Mouse (Mus musculus) embryonic facial prominence, embryonic 14.5 days (tissue): ENCODE results near the gene Rcor1. TPM values are rescaled to one million over a fixed set of nuclear protein-coding genes. Genes with fewer than 3 reads are reported as not detected.

Source experiments
- ATAC-seq: fragments of 200-750 bp; cut with Nextera tagmentation; 2 replicates; pipeline ENCODE4 v1.8.0; 2017; ENCODE audit warnings: low read depth, moderate number of reproducible peaks, moderate TSS enrichment
- DNase-seq: peaks from one replicate; pipeline ENCODE4 v3.0.0-alpha.2; 2015; ENCODE audit warnings: low spot score
- H3K27ac ChIP-seq: fragments of 300-500 bp; sonication (generic); replicated peaks from 2 replicates; pipeline ENCODE4 v1.5.1; 2014; ENCODE audit warnings: low read depth, mild to moderate bottlenecking, low read length, moderate library complexity
- H3K27me3 ChIP-seq: fragments of 300-500 bp; sonication (generic); replicated peaks from 2 replicates; pipeline ENCODE4 v1.6.1; 2014; ENCODE audit warnings: low read length; ENCODE audit not compliant: control insufficient read depth, insufficient read depth
- H3K36me3 ChIP-seq: fragments of 300-500 bp; sonication (generic); 2 replicates; pipeline ENCODE4 v1.6.1; 2014; ENCODE audit warnings: low read length, mixed read lengths; ENCODE audit not compliant: control insufficient read depth, insufficient read depth
- H3K4me1 ChIP-seq: fragments of 300-500 bp; sonication (generic); 2 replicates; pipeline ENCODE4 v1.6.1; 2014; ENCODE audit warnings: antibody characterized with exemption, low read length; ENCODE audit not compliant: control insufficient read depth, insufficient read depth
- H3K4me2 ChIP-seq: fragments of 300-500 bp; sonication (generic); 2 replicates; pipeline ENCODE4 v1.6.1; 2014; ENCODE audit warnings: low read depth, mild to moderate bottlenecking, low read length, moderate library complexity, mixed read lengths
- H3K4me3 ChIP-seq: fragments of 300-500 bp; sonication (generic); 2 replicates; pipeline ENCODE4 v1.5.1; 2014; ENCODE audit warnings: low read depth, mild to moderate bottlenecking, low read length
- H3K9ac ChIP-seq: fragments of 300-500 bp; sonication (generic); 2 replicates; pipeline ENCODE4 v1.6.1; 2014; ENCODE audit warnings: low read depth, mild to moderate bottlenecking, low read length, moderate library complexity, mixed read lengths
- H3K9me3 ChIP-seq: fragments of 300-500 bp; sonication (generic); 2 replicates; pipeline ENCODE4 v1.6.1; 2016; ENCODE audit warnings: low read length; ENCODE audit not compliant: control insufficient read depth
- WGBS: fragments of 180-500 bp; shearing (Covaris S2); extraction: QIAGEN DNeasy Blood & Tissue Kit; methylation state at CpG from one replicate; pipeline ENCODE4 v1.1.7; 2014; 5-methylcytosine and 5-hydroxymethylcytosine counted together
- polyA plus RNA-seq: library from polyadenylated mRNA; unstranded; fragments of >200 nt; fragmentation: Nextera tagmentation; extraction: Ambion mirVana; gene quantifications from 2 replicates; pipeline ENCODE4 v1.2.1, GENCODE M21; 2014

The Rcor1 gene
- polyA plus RNA-seq, 1 experiment from 2014 or later, result 18.0 TPM

DNA sequence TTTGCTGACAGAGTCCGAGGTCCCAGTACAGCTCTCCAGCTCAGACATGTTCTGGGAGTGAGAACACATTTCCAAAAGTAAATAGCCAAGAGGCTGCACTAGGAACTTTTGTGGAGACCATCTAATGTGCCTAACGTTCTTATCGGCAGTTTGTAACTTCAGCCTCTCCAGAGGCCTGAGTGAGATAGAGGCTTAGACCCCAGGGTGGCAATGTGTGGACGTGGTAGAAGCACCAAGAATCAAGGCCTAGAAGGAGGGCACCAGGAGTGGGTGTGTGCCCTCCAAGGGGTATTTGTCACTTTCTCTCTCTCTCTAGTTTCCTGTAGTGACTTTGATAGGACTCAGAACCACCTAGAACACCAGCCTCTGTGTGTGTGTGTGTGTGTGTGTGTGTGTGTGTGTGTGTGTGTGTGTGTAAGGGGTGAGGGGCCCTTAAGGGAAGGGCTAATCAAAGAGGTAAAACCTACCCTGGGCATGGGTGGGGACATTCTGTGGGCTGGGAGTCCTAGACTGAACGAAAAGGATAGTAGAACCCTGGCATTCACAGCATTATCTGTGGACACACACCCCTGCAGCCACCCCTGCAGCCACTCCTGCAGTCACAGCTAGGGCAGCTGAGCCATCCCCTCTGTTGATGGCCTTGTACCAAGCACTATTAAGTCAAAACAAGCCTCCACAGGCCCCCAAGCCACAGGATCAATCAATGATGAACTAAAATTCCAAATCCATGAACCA is 112.4 kb downstream of the Rcor1 start:
- Histone ChIP-seq H3K4me1 (no peaks in the 10 kb centered on the region), H3K27ac (no peak overlapping the region), H3K27me3 (no peaks in the 10 kb centered on the region), H3K4me3 (no peak overlapping the region), H3K4me2 (no peak overlapping the region), H3K9ac (no peak overlapping the region), H3K9me3 (no peaks in the 10 kb centered on the region), H3K36me3 (no peaks in the 10 kb centered on the region)
- ATAC-seq (no peak), DNase-seq (no peak)
- 77% methylated on average over 5 of the region's 5 CpGs for WGBS

DNA sequence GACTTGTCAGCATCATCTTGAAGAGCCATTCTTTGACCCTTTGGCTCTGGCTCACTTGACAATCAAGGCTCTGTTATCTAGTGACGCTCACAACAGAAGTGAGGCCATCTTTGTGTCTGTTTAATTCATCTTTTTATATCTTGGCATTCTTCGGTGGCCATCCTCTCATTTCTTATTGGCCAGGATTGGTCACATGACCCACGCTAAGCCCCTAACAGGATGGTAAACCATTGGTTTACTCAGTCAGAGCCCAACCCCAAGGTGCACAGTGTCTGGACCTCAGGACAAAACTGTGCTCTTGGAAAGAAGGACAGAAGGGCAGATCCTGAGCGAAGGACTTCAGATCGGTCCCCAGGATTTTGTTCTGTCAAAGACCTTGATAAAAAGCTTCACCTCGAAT is 113.4 kb downstream of the Rcor1 start:
- Histone ChIP-seq H3K9me3 (no peaks in the 10 kb centered on the region), H3K36me3 (no peaks in the 10 kb centered on the region), H3K4me2 (no peak overlapping the region), H3K4me1 (no peaks in the 10 kb centered on the region), H3K27ac (no peak overlapping the region), H3K9ac (no peak overlapping the region), H3K27me3 (no peaks in the 10 kb centered on the region), H3K4me3 (no peak overlapping the region)
- WGBS, result 87% methylated on average over 6 of the region's 6 CpGs
- no peak for ATAC-seq
- DNase-seq, result no peak

DNA sequence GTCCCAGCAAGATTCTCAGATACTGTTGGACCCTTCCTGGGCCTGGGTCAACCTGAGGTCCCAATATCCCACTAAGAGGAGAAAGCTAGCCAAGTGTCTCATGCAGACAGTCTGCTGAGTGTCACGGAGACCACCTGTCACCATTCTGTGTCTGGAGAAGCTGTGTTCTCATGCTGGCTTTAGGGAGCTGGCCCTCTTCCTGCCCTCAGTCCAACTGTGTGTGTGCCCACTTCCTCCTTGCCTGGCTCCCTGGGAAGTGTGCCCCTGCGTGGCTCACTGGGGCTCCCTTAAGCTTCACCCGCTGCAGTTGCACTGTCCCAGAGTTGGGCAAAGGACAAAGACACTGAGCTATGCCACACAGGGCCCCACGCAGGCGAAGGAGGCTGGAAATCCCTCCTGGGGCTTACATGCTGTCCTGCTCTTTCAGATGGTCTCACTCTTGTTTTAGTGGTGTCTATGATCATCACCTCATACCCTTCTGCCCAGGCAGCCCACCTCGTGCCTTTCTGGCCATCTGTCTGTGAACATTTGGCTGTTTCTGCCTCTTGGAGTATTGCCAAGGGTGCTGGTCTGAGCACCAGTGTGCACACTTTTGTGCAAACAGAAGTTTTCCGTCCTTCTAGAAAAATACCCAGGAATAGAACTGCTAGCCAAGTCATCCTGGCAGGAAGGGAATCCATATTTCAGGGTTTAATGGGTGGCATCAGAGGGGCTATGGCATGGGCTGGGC is 114.0 kb downstream of the Rcor1 start:
- Histone ChIP-seq H3K9me3 (no peaks in the 10 kb centered on the region), H3K27ac (no peak overlapping the region), H3K36me3 (no peaks in the 10 kb centered on the region), H3K27me3 (no peaks in the 10 kb centered on the region), H3K4me1 (no peaks in the 10 kb centered on the region), H3K4me3 (no peak overlapping the region), H3K4me2 (no peak overlapping the region), H3K9ac (no peak overlapping the region)
- 71% methylated on average over 7 of the region's 7 CpGs for WGBS
- DNase-seq (no peak), ATAC-seq (no peak)

DNA sequence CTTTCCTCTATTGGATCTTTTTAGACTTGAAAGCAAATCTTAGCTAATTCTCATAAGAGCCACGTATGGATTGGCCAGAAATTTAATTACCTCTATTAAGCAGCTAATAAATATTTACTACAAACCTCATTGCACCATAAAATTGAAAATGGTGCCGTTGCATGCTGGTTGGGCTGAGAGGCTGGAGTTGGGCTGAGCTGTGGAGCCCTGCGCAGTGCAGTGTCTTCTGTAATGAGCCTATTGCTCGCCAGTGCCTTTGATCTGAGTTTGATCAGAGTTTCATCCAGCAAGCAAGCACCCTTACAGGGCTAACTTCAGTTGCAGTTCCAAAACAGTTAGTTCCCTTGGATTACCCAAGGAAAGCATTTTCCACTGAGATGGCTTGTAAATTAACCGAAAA is 114.8 kb downstream of the Rcor1 start:
- WGBS, result 73% methylated on average over 5 of the region's 5 CpGs
- DNase-seq, result no peak

DNA sequence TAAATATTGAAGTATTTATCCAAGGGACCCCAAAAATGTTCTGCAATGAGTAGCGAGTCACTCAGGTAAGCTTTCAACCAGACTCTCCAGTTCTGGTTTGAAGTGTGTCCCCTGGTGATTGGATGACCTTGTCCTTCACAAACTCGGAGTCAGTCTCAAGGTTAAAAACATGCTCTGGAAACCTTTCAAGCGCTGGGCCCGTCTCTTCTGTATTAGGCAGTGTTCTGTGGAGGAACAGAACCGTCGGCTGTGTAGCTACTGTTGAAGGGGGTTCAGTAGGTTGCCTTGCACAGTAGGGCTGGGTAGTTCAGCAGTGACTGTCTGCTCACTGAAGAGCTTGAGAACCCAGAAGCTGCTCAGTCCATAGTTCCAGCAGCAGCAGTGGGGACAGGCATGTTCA is 115.5 kb downstream of the Rcor1 start:
- no peaks in the 10 kb centered on the region for H3K27me3 ChIP-seq
- 87% methylated on average over 6 of the region's 6 CpGs for WGBS
- no peaks in the 10 kb centered on the region for H3K9me3 ChIP-seq
- no peak overlapping the region for H3K4me3 ChIP-seq
- no peak overlapping the region for H3K27ac ChIP-seq
- DNase-seq, result no peak
- no peak overlapping the region for H3K9ac ChIP-seq
- H3K4me1 ChIP-seq, result no peaks in the 10 kb centered on the region
- H3K4me2 ChIP-seq, result no peak overlapping the region
- no peak for ATAC-seq
- H3K36me3 ChIP-seq, result no peaks in the 10 kb centered on the region

More for the DNA sequence above, 114.8 kb downstream of the Rcor1 start:
- Histone ChIP-seq H3K4me2 (no peak overlapping the region), H3K27me3 (no peaks in the 10 kb centered on the region), H3K36me3 (no peaks in the 10 kb centered on the region), H3K9me3 (no peaks in the 10 kb centered on the region), H3K4me3 (no peak overlapping the region), H3K27ac (no peak overlapping the region), H3K4me1 (no peaks in the 10 kb centered on the region), H3K9ac (no peak overlapping the region)
- no peak for ATAC-seq

DNA sequence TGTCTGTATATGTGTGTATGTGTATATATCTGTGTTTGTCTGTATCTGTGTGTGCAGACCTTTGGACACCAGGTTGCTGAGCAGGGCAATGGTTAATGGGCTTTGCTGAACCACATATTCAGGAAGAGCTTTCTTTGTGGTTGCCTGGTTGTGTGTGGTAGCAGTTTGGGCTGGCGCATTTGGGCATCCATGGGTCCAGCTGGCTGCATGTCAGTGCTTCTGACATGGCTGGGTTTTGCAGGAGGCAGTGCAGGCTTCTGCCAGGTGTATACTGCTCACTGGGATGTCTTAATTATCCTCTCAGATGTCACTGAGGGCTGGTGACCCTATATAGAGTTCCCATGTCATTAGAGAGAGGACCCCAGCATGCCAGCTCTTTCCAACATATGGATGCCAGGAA is 116.6 kb downstream of the Rcor1 start:
- no peak for ATAC-seq
- 82% methylated on average over 1 of the region's 1 CpGs for WGBS
- H3K4me1 ChIP-seq, result peaks cover 5% of the 10 kb centered on the region; the same call in 1 of the 2 replicates

DNA sequence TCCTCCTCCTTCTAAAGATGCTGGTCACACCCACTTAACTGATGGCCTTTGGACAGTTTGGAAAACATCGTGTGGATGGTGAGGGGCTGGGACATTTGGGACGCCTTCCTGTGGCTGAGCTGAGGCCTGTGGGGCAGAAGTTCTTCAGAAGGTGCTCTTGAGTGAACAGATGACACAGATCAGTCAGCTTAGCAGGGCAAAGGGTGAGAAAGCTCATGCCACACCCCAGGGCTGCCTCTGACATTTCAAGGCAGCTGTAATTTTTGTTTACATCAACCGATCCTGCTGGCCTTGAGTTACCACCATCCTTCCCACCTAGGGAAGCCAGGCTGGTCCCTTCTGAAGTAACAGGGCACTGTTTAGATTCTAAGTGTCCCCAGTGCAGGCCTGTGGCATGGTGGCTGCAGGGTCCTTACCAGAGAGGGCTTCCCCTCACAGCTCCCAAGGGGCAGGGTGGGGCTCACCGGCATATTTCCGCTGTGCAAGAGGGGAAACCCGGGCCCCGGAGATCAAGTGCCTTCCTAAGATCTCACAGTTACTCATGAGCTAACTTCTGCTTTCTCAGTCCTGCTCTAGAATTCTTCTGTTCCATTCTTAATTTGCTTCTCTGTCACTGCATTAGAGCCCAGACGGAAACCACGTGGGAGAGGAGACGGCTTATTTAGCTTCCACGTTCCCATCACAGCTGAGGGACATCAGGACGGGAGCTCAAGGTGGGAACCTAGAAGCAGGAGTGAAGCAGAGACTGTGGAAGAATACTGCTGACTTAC is 120.7 kb downstream of the Rcor1 start:
- no peak overlapping the region for H3K9ac ChIP-seq
- H3K4me1 ChIP-seq, result peaks cover 15% of the 10 kb centered on the region
- no peaks in the 10 kb centered on the region for H3K36me3 ChIP-seq
- no peak overlapping the region for H3K27ac ChIP-seq
- no peak for ATAC-seq
- peak; percentile 36 for DNase-seq
- no peak overlapping the region for H3K4me3 ChIP-seq
- no peaks in the 10 kb centered on the region for H3K9me3 ChIP-seq
- H3K27me3 ChIP-seq, result no peaks in the 10 kb centered on the region
- 50% methylated on average over 12 of the region's 12 CpGs for WGBS
- H3K4me2 ChIP-seq, result no peak overlapping the region

More for the DNA sequence above, 116.6 kb downstream of the Rcor1 start:
- Histone ChIP-seq H3K9me3 (no peaks in the 10 kb centered on the region), H3K27ac (no peak overlapping the region), H3K9ac (no peak overlapping the region), H3K4me2 (no peak overlapping the region), H3K27me3 (no peaks in the 10 kb centered on the region), H3K36me3 (no peaks in the 10 kb centered on the region), H3K4me3 (no peak overlapping the region)
- DNase-seq, result no peak

DNA sequence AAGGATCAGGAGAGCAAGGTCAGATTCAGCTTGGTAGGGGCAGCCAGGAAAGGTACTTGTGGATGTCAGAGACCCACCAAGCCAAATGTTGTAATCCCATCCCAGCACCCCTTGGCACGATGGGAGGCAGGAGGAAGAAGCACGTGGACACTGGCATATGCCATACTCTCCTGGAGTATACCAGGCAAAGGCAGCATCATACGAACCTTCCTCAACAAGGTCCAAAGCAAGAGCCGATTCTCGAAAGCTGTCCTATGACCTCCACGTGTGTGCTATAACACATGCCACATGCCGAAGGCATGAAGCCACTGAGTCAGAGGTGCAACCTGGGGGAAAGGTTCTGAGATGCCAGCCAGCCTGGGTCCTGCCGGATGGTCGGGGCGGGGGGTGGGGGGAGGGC is 121.7 kb downstream of the Rcor1 start:
- H3K36me3 ChIP-seq, result no peaks in the 10 kb centered on the region
- peaks cover 15% of the 10 kb centered on the region for H3K4me1 ChIP-seq
- no peak overlapping the region for H3K27ac ChIP-seq
- DNase-seq (no peak), ATAC-seq (no peak)
- no peak overlapping the region for H3K4me2 ChIP-seq
- no peaks in the 10 kb centered on the region for H3K9me3 ChIP-seq
- H3K27me3 ChIP-seq, result no peaks in the 10 kb centered on the region
- 96% methylated on average over 10 of the region's 10 CpGs for WGBS
- H3K4me3 ChIP-seq, result no peak overlapping the region
- H3K9ac ChIP-seq, result no peak overlapping the region
